Mouse (Mus musculus) forebrain, embryonic 13.5 days (tissue): Measurements from ENCODE around the gene Spats2. TPM values are rescaled to one million over a fixed set of nuclear protein-coding genes. Genes with fewer than 3 reads are reported as not detected.
"Not testable (repeated sequence)": the region's sequence is repeated elsewhere in the genome, so short reads cannot be mapped to it uniquely, and the experiment has no call there.

Source experiments
- ATAC-seq: fragments of 200-750 bp; cut with Nextera tagmentation; 2 replicates; pipeline ENCODE4 v1.8.0; 2017
- H3K27ac ChIP-seq: fragments of 300-500 bp; sonication (generic); 2 replicates; pipeline ENCODE4 v1.5.1; 2015; ENCODE audit warnings: inconsistent platforms, mild to moderate bottlenecking, moderate library complexity
- H3K27me3 ChIP-seq: fragments of 300-500 bp; sonication (generic); 2 replicates; pipeline ENCODE4 v1.6.1; 2015; ENCODE audit warnings: mild to moderate bottlenecking, inconsistent platforms
- H3K36me3 ChIP-seq: fragments of 300-500 bp; sonication (generic); 2 replicates; pipeline ENCODE4 v1.6.1; 2015; ENCODE audit warnings: mild to moderate bottlenecking, inconsistent platforms; ENCODE audit not compliant: poor library complexity, severe bottlenecking
- H3K4me1 ChIP-seq: fragments of 300-500 bp; sonication (generic); 2 replicates; pipeline ENCODE4 v1.6.1; 2015; ENCODE audit warnings: inconsistent platforms
- H3K4me2 ChIP-seq: fragments of 300-500 bp; sonication (generic); 2 replicates; pipeline ENCODE4 v1.6.1; 2015; ENCODE audit warnings: inconsistent platforms, mild to moderate bottlenecking, moderate library complexity
- H3K4me3 ChIP-seq: fragments of 300-500 bp; sonication (generic); 2 replicates; pipeline ENCODE4 v1.5.1; 2015; ENCODE audit warnings: mild to moderate bottlenecking, inconsistent platforms
- H3K9ac ChIP-seq: fragments of 300-500 bp; sonication (generic); 2 replicates; pipeline ENCODE4 v1.6.1; 2015; ENCODE audit warnings: mild to moderate bottlenecking, inconsistent platforms
- H3K9me3 ChIP-seq: fragments of 300-500 bp; sonication (generic); replicated peaks from 2 replicates; pipeline ENCODE4 v1.6.1; 2016; ENCODE audit warnings: inconsistent platforms
- whole genome bisulfite sequencing: fragments of 180-500 bp; shearing (Covaris S2); methylation state at CpG from one replicate; pipeline ENCODE4 v1.1.7; 2015; 5-methylcytosine and 5-hydroxymethylcytosine counted together
- polyA plus RNA-seq: library from polyadenylated mRNA; unstranded; fragments of >200 nt; fragmentation: Nextera tagmentation; extraction: Ambion mirVana; gene quantifications from 2 replicates; pipeline ENCODE4 v1.2.1, GENCODE M21; 2015

Spats2 gene
- 44.6 and 46.2 TPM in 2 replicates for polyA plus RNA-seq

GRCm38 (mm10) chr15:99125711-99126080 is at the start of gene Spats2:
Gene Spats2 (plus strand): TSS chr15:99125916.
- H3K9ac ChIP-seq, result peak within 1 kb of the TSS; percentile 89
- peak within 1 kb of the TSS; percentile 96 for H3K27ac ChIP-seq
- H3K4me2 ChIP-seq, result peak within 1 kb of the TSS; percentile 76
- H3K4me3 ChIP-seq, result peak within 1 kb of the TSS; percentile 82
- H3K4me1 ChIP-seq, result peaks cover 36% of the 10 kb centered on the region
- H3K9me3 ChIP-seq, result no peaks in the 10 kb centered on the region
- 2% methylated on average over 12 of the region's 12 CpGs for WGBS
- H3K27me3 ChIP-seq, result no peaks in the 10 kb centered on the region
- no peak for ATAC-seq
- H3K36me3 ChIP-seq, result no peaks in the 10 kb centered on the region

DNA sequence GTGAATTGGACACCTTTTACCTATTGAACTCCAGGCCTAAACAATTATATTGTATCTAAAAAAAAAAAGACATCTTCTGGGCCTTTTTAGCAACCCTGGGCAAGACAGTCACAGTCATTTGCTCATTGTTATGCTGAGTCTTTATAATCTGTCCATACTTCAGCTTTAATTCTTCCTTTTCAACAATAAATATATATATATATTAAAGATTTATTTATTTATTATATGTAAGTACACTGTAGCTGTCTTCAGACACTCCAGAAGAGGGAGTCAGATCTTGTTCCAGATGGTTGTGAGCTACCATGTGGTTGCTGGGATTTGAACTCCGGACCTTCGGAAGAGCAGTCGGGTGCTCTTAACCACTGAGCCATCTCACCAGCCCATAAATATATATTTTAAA is 49.7 kb upstream of the Spats2 start:
- not testable (repeated sequence) for ATAC-seq
- 100% methylated on average over 3 of the region's 3 CpGs for WGBS

DNA sequence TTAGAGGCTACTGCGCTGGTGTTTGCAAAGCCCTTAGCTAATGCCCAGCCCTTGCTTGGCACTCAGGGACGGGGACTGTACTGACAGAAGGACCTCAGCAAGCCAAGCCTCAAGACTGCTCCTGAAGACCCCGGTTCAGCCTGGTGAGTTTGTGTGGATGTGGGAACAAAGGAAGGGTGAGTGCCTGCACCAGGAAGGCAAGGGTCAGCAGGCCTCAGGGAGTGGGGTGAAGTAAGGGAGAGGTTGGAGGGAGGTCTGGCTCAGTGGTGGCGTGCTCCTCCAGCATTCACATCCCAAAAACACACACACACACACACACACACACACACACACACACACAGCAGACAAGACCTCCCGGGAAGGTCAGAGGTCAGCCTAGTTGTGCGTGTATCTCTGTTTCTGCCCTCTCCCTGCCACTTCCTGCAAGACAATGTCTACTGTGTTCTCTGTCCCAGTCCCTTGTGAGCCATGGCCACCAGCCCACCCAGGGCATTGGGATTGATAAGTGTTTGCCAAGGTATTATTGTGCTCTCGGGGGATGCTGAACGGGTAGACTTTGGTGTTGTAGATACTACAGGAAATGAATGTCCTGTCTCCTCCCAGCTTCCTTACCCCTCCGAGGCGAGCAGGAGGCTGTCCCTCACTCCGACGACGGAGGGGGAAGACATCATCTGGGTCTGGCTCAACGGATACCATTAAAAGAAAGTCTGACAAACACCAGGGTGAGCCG is 47.4 kb upstream of the Spats2 start:
- Histone ChIP-seq H3K27me3 (peaks cover 4% of the 10 kb centered on the region), H3K4me1 (peaks cover 33% of the 10 kb centered on the region), H3K4me3 (no peak overlapping the region), H3K36me3 (peaks cover 59% of the 10 kb centered on the region), H3K4me2 (no peak overlapping the region), H3K27ac (no peak overlapping the region), H3K9ac (peak overlapping the region; percentile 43; the same call in 1 of the 2 replicates), H3K9me3 (no peaks in the 10 kb centered on the region)
- no peak for ATAC-seq
- 87% methylated on average over 15 of the region's 15 CpGs for WGBS

More for the DNA sequence above, 49.7 kb upstream of the Spats2 start:
- Histone ChIP-seq H3K36me3 (peaks cover 35% of the 10 kb centered on the region), H3K4me1 (peaks cover 33% of the 10 kb centered on the region), H3K9ac (peak overlapping the region; percentile 75; the same call in 1 of the 2 replicates), H3K4me3 (peak overlapping the region; percentile 64), H3K4me2 (peak overlapping the region; percentile 79)
- not testable (repeated sequence) for H3K27me3 ChIP-seq, H3K9me3 ChIP-seq, H3K27ac ChIP-seq

- ATAC-seq, result no peak
- no peak overlapping the region for H3K4me2 ChIP-seq
- no peak overlapping the region for H3K27ac ChIP-seq
- no peaks in the 10 kb centered on the region for H3K9me3 ChIP-seq
- peaks cover 63% of the 10 kb centered on the region for H3K36me3 ChIP-seq
- peaks cover 18% of the 10 kb centered on the region for H3K27me3 ChIP-seq
- no peak overlapping the region for H3K9ac ChIP-seq
- H3K4me3 ChIP-seq, result no peak overlapping the region
- H3K4me1 ChIP-seq, result peaks cover 26% of the 10 kb centered on the region
- WGBS, result 84% methylated on average over 3 of the region's 3 CpGs
Observed at GRCm38 (mm10) chr15:99079804-99080203, 45.9 kb upstream of the Spats2 start.

- Histone ChIP-seq H3K9ac (no peak overlapping the region), H3K9me3 (no peaks in the 10 kb centered on the region), H3K4me2 (no peak overlapping the region), H3K27me3 (peaks cover 43% of the 10 kb centered on the region), H3K27ac (no peak overlapping the region), H3K4me3 (no peak overlapping the region), H3K4me1 (peaks cover 4% of the 10 kb centered on the region; the same call in 1 of the 2 replicates), H3K36me3 (peaks cover 56% of the 10 kb centered on the region)
- 94% methylated on average over 12 of the region's 12 CpGs for WGBS
- no peak for ATAC-seq
Observed at GRCm38 (mm10) chr15:99082322-99082721, 43.4 kb upstream of the Spats2 start.

DNA sequence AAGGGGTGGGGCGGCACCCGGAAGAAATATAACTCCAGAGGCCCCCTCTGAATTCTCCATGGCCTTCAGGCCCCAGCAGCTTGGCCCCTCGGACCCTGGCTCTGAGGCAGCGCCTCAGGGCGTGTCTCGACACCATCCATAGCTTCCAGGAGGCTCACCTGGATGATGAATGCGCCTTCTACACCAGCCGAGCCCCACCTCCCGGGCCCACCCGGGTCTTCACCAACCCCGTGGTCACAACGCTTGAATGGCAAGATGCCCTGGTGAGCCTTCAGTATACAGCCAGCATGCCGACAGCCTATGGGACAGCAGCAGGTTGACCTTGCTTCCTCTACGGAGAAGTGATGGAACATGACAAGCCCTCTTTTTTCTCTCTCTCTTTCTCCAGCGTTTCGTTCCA is 42.9 kb upstream of the Spats2 start:
- Histone ChIP-seq H3K4me1 (peaks cover under 1% of the 10 kb centered on the region; the same call in 1 of the 2 replicates), H3K9ac (0 out of 2 replicates have a peak overlapping the region, but pooled peaks have one; percentile 21), H3K27me3 (peaks cover 49% of the 10 kb centered on the region), H3K9me3 (no peaks in the 10 kb centered on the region), H3K4me2 (no peak overlapping the region), H3K4me3 (no peak overlapping the region), H3K36me3 (peaks cover 51% of the 10 kb centered on the region), H3K27ac (no peak overlapping the region)
- 92% methylated on average over 16 of the region's 16 CpGs for WGBS
- ATAC-seq, result no peak

DNA sequence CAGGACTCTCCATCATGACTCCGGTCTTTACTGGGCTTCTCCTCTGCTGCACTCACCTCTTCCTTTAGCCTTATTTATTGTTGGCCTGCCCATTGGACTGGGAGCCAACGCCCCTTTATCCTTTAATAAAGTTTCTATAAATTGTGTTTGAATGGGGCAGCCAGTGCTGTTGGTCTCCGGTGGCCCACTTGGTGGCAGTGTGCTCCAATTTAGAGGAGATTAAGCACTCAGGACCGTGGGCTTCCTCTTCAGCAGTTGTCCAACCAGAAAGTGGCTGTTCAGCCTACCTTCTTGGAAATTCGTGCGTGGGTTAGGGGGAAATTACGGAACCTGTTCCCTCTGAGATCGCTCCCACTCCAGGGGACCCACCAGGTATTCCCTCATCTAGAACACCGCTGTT is 42.5 kb upstream of the Spats2 start:
- Histone ChIP-seq H3K9ac (no peak overlapping the region), H3K9me3 (no peaks in the 10 kb centered on the region), H3K4me3 (no peak overlapping the region), H3K4me2 (no peak overlapping the region), H3K27me3 (peaks cover 53% of the 10 kb centered on the region), H3K4me1 (peaks cover 5% of the 10 kb centered on the region), H3K27ac (no peak overlapping the region), H3K36me3 (peaks cover 47% of the 10 kb centered on the region)
- ATAC-seq, result no peak
- 70% methylated on average over 9 of the region's 9 CpGs for WGBS

DNA sequence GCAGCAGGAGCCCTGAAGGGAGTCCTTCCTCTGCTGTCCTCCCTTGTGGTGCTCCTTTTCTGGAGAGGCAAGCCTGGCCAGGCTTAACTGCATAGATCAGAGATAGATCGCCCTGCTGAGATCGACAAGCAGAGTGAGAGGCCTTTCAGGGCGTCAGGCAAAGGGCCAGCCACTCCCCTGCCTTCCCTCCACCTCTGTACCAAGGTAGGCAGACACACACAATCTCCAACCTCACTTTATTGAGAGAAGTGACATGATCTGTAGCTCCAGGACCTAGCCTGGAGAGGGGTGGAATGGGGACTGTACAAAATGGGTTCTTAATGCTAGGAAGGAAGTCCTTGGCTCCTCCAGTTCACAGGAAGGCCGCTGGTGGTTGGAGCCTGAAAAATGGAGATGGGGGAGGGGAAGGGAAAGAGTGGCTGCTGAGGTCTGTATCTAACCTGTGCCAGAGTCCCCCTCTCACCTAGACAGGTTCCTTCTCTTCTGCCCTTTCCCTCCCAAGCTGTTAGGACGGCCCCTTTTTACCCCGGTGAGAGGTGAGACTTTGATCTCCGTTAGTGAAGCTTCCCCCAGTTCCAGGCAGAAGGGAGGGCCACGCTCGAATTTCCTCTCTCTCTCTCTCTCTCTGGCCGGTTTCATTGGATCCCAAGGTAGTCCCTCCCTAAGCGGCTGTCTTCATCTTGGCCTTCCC is 41.7 kb upstream of the Spats2 start:
- H3K27me3 ChIP-seq, result peaks cover 60% of the 10 kb centered on the region
- H3K4me3 ChIP-seq, result no peak overlapping the region
- ATAC-seq, result no peak
- H3K9me3 ChIP-seq, result no peaks in the 10 kb centered on the region
- no peak overlapping the region for H3K9ac ChIP-seq
- H3K36me3 ChIP-seq, result peaks cover 40% of the 10 kb centered on the region
- no peak overlapping the region for H3K27ac ChIP-seq
- WGBS, result 6% methylated on average over 11 of the region's 11 CpGs
- H3K4me2 ChIP-seq, result no peak overlapping the region
- peaks cover 12% of the 10 kb centered on the region for H3K4me1 ChIP-seq

DNA sequence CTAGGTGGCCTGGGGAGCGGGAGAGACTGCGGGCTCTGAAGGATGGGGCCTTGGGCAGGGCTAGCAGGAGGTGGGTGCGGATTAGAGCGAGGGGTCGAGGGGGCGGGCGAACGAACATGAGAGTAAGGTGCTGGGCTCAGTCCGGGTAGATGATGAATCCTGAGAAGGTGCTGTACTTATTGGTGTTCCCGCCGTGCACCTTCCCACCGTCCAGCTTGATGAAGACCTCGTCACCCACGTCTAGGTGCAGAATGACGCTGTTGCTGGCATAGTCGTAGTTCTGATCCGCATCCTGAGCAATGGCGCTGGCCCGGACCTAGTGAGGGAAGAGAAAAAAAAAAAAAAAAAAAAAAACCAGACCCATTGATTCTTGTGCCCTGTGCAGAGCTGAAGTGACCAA is 41.1 kb upstream of the Spats2 start:
- no peak overlapping the region for H3K9ac ChIP-seq
- H3K27ac ChIP-seq, result no peak overlapping the region
- WGBS, result 9% methylated on average over 19 of the region's 19 CpGs
- H3K4me1 ChIP-seq, result peaks cover 15% of the 10 kb centered on the region
- H3K36me3 ChIP-seq, result peaks cover 37% of the 10 kb centered on the region
- H3K27me3 ChIP-seq, result peaks cover 66% of the 10 kb centered on the region
- ATAC-seq, result no peak
- H3K9me3 ChIP-seq, result no peaks in the 10 kb centered on the region
- no peak overlapping the region for H3K4me3 ChIP-seq
- no peak overlapping the region for H3K4me2 ChIP-seq

- Histone ChIP-seq H3K4me2 (no peak overlapping the region), H3K27ac (no peak overlapping the region), H3K36me3 (peaks cover 28% of the 10 kb centered on the region), H3K4me3 (no peak overlapping the region), H3K9me3 (no peaks in the 10 kb centered on the region), H3K27me3 (peaks cover 80% of the 10 kb centered on the region), H3K9ac (no peak overlapping the region), H3K4me1 (peaks cover 21% of the 10 kb centered on the region)
- ATAC-seq, result no peak
- 79% methylated on average over 4 of the region's 4 CpGs for WGBS
Observed at GRCm38 (mm10) chr15:99085997-99086396, 39.7 kb upstream of the Spats2 start.

GRCm38 (mm10) chr15:99087253-99088075 is 38.3 kb upstream of the Spats2 start, which contains the start of gene C1ql4:
Gene C1ql4 (minus strand): TSS chr15:99087817.
- Histone ChIP-seq H3K4me2 (peak within 1 kb of the TSS; percentile 57), H3K27me3 (peaks cover 93% of the 10 kb centered on the region), H3K4me1 (peaks cover 27% of the 10 kb centered on the region), H3K9me3 (no peaks in the 10 kb centered on the region), H3K4me3 (peak within 1 kb of the TSS; percentile 29), H3K27ac (no peak within 1 kb of the TSS), H3K9ac (peak within 1 kb of the TSS; percentile 48; the same call in 1 of the 2 replicates), H3K36me3 (peaks cover 13% of the 10 kb centered on the region)
- peak; percentile 17; the same call in 1 of the 2 replicates for ATAC-seq
- WGBS, result 8% methylated on average over 58 of the region's 60 CpGs
